Mouse (Mus musculus) cerebellum, adult (tissue): ENCODE data around the gene Nab1.

Experiments used
- ATAC-seq: cut with Nextera tagmentation; 2 replicates; pipeline ENCODE4 v1.9.2; 2017; ENCODE audit warnings: mild to moderate bottlenecking, moderate library complexity, mixed read lengths; ENCODE audit not compliant: insufficient number of reproducible peaks, low FRiP score, low TSS enrichment

The Nab1 gene

GRCm38 (mm10) chr1:52419088-52419819, 81.2 kb downstream of the Nab1 start:
- ATAC-seq = no peak
